Mouse (Mus musculus): ENCODE measurements around the gene Prkag1. TPM values are rescaled to one million over a fixed set of nuclear protein-coding genes. Genes with fewer than 3 reads are reported as not detected.

Gene Prkag1
- polyA plus RNA-seq, 1 experiment from 2014 or later: 85.3 TPM

GRCm38 (mm10) chr15:98793141-98793698 is 38.1 kb downstream of the Prkag1 start:
- peak overlapping the region; percentile 41 for H3K4me3 ChIP-seq
- WGBS: 8% methylated on average over 13 of the region's 13 CpGs
- H3K9me3 ChIP-seq: no peaks in the 10 kb centered on the region
- H3K27ac ChIP-seq (replicated peaks): no peak overlapping the region
- DNase-seq (ENCODE audit: low spot score): no peak
- peaks cover 58% of the 10 kb centered on the region for H3K4me1 ChIP-seq
- H3K36me3 ChIP-seq (replicated peaks): no peaks in the 10 kb centered on the region
- H3K27me3 ChIP-seq (replicated peaks; ENCODE audit: low read depth, poor library complexity, severe bottlenecking): peaks cover 100% of the 10 kb centered on the region

GRCm38 (mm10) chr15:98792233-98793020 is 38.9 kb downstream of the Prkag1 start:
- H3K27ac ChIP-seq (replicated peaks): no peak overlapping the region
- H3K4me1 ChIP-seq: peaks cover 50% of the 10 kb centered on the region

GRCm38 (mm10) chr15:98791771-98792170 is 39.5 kb downstream of the Prkag1 start:
- no peaks in the 10 kb centered on the region for H3K9me3 ChIP-seq
- peaks cover 44% of the 10 kb centered on the region for H3K4me1 ChIP-seq
- H3K27ac ChIP-seq (replicated peaks): no peak overlapping the region
- H3K36me3 ChIP-seq (replicated peaks): no peaks in the 10 kb centered on the region
- peaks cover 100% of the 10 kb centered on the region for H3K27me3 ChIP-seq (replicated peaks; ENCODE audit: low read depth, poor library complexity, severe bottlenecking)
- DNase-seq (ENCODE audit: low spot score): peak; percentile 34
- H3K4me3 ChIP-seq: peak overlapping the region; percentile 13; the same call in 1 of the 2 replicates
- 1% methylated on average over 23 of the region's 23 CpGs for WGBS

More at GRCm38 (mm10) chr15:98792233-98793020, 38.9 kb downstream of the Prkag1 start:
- WGBS: 3% methylated on average over 75 of the region's 75 CpGs
- peak; percentile 40 for DNase-seq (ENCODE audit: low spot score)
- H3K9me3 ChIP-seq: no peaks in the 10 kb centered on the region
- peaks cover 100% of the 10 kb centered on the region for H3K27me3 ChIP-seq (replicated peaks; ENCODE audit: low read depth, poor library complexity, severe bottlenecking)
- peak overlapping the region; percentile 41 for H3K4me3 ChIP-seq
- H3K36me3 ChIP-seq (replicated peaks): no peaks in the 10 kb centered on the region

- Histone ChIP-seq H3K9me3 (no peaks in the 10 kb centered on the region), H3K4me3 (peak overlapping the region; percentile 38), H3K27me3 (replicated peaks; ENCODE audit: low read depth, poor library complexity, severe bottlenecking) (peaks cover 100% of the 10 kb centered on the region), H3K36me3 (replicated peaks) (no peaks in the 10 kb centered on the region), H3K27ac (replicated peaks) (no peak overlapping the region), H3K4me1 (peaks cover 38% of the 10 kb centered on the region)
- WGBS: 1% methylated on average over 12 of the region's 12 CpGs
- peak; percentile 53 for DNase-seq (ENCODE audit: low spot score)
These were observed 40.1 kb downstream of the Prkag1 start for GRCm38 (mm10) chr15:98791221-98791620.

GRCm38 (mm10) chr15:98790761-98791160 is 40.6 kb downstream of the Prkag1 start:
- no peaks in the 10 kb centered on the region for H3K36me3 ChIP-seq (replicated peaks)
- WGBS: under 1% methylated on average over 23 of the region's 23 CpGs
- H3K4me1 ChIP-seq: peaks cover 35% of the 10 kb centered on the region
- no peak for DNase-seq (ENCODE audit: low spot score)
- peak overlapping the region; percentile 38 for H3K4me3 ChIP-seq
- peaks cover 100% of the 10 kb centered on the region for H3K27me3 ChIP-seq (replicated peaks; ENCODE audit: low read depth, poor library complexity, severe bottlenecking)
- no peaks in the 10 kb centered on the region for H3K9me3 ChIP-seq
- H3K27ac ChIP-seq (replicated peaks): no peak overlapping the region

- WGBS: 1% methylated on average over 51 of the region's 51 CpGs
- peaks cover 100% of the 10 kb centered on the region for H3K27me3 ChIP-seq (replicated peaks; ENCODE audit: low read depth, poor library complexity, severe bottlenecking)
- H3K27ac ChIP-seq (replicated peaks): no peak within 1 kb of the TSS
- peaks cover 35% of the 10 kb centered on the region for H3K4me1 ChIP-seq
- H3K4me3 ChIP-seq: peak within 1 kb of the TSS; percentile 40
- no peaks in the 10 kb centered on the region for H3K36me3 ChIP-seq (replicated peaks)
- H3K9me3 ChIP-seq: no peaks in the 10 kb centered on the region
- peak; percentile 75 for DNase-seq (ENCODE audit: low spot score)
These were observed 41.4 kb downstream of the Prkag1 start, which contains the start of gene Wnt1 for GRCm38 (mm10) chr15:98789661-98790535. Gene Wnt1, plus strand, starts transcription at chr15:98789857.

- Histone ChIP-seq H3K4me3 (peak overlapping the region; percentile 40), H3K36me3 (replicated peaks) (no peaks in the 10 kb centered on the region), H3K27me3 (replicated peaks; ENCODE audit: low read depth, poor library complexity, severe bottlenecking) (peaks cover 99% of the 10 kb centered on the region), H3K27ac (replicated peaks) (no peak overlapping the region), H3K9me3 (no peaks in the 10 kb centered on the region), H3K4me1 (peaks cover 35% of the 10 kb centered on the region)
- DNase-seq (ENCODE audit: low spot score): no peak
- 11% methylated on average over 24 of the region's 24 CpGs for WGBS
These were observed 42.2 kb downstream of the Prkag1 start for GRCm38 (mm10) chr15:98788972-98789660.

GRCm38 (mm10) chr15:98787930-98788329 is 43.4 kb downstream of the Prkag1 start:
- peaks cover 29% of the 10 kb centered on the region for H3K4me1 ChIP-seq
- H3K36me3 ChIP-seq (replicated peaks): no peaks in the 10 kb centered on the region
- DNase-seq (ENCODE audit: low spot score): no peak
- no peak overlapping the region for H3K27ac ChIP-seq (replicated peaks)
- 46% methylated on average over 4 of the region's 4 CpGs for WGBS
- no peaks in the 10 kb centered on the region for H3K9me3 ChIP-seq
- no peak overlapping the region for H3K4me3 ChIP-seq
- H3K27me3 ChIP-seq (replicated peaks; ENCODE audit: low read depth, poor library complexity, severe bottlenecking): peaks cover 96% of the 10 kb centered on the region

- peaks cover 14% of the 10 kb centered on the region for H3K4me1 ChIP-seq
- no peak overlapping the region for H3K27ac ChIP-seq (replicated peaks)
- H3K36me3 ChIP-seq (replicated peaks): no peaks in the 10 kb centered on the region
- H3K4me3 ChIP-seq: no peak overlapping the region
- H3K9me3 ChIP-seq: no peaks in the 10 kb centered on the region
- peak; percentile 61 for DNase-seq (ENCODE audit: low spot score)
- 37% methylated on average over 7 of the region's 7 CpGs for WGBS
- peaks cover 96% of the 10 kb centered on the region for H3K27me3 ChIP-seq (replicated peaks; ENCODE audit: low read depth, poor library complexity, severe bottlenecking)
These were observed 45.6 kb downstream of the Prkag1 start for GRCm38 (mm10) chr15:98785744-98786143.

GRCm38 (mm10) chr15:98781166-98781565 is 50.2 kb downstream of the Prkag1 start:
- Histone ChIP-seq H3K27ac (replicated peaks) (no peak overlapping the region), H3K9me3 (no peaks in the 10 kb centered on the region), H3K27me3 (replicated peaks; ENCODE audit: low read depth, poor library complexity, severe bottlenecking) (peaks cover 96% of the 10 kb centered on the region), H3K36me3 (replicated peaks) (no peaks in the 10 kb centered on the region), H3K4me3 (no peak overlapping the region), H3K4me1 (peaks cover 34% of the 10 kb centered on the region)
- DNase-seq (ENCODE audit: low spot score): no peak
- WGBS: 26% methylated on average over 6 of the region's 6 CpGs

- 3% methylated on average over 13 of the region's 13 CpGs for WGBS
- Histone ChIP-seq H3K4me1 (peaks cover 40% of the 10 kb centered on the region), H3K27ac (replicated peaks) (no peak overlapping the region), H3K36me3 (replicated peaks) (no peaks in the 10 kb centered on the region), H3K9me3 (no peaks in the 10 kb centered on the region), H3K4me3 (0 out of 2 replicates have a peak overlapping the region, but pooled peaks have one; percentile 18), H3K27me3 (replicated peaks; ENCODE audit: low read depth, poor library complexity, severe bottlenecking) (peaks cover 96% of the 10 kb centered on the region)
- DNase-seq (ENCODE audit: low spot score): peak; percentile 48
These were observed 50.7 kb downstream of the Prkag1 start for GRCm38 (mm10) chr15:98780573-98780972.

- no peak for DNase-seq (ENCODE audit: low spot score)
These were observed 51.2 kb downstream of the Prkag1 start for GRCm38 (mm10) chr15:98780075-98780474.

More at GRCm38 (mm10) chr15:98780075-98780474, 51.2 kb downstream of the Prkag1 start:
- peaks cover 43% of the 10 kb centered on the region for H3K4me1 ChIP-seq
- H3K4me3 ChIP-seq: 0 out of 2 replicates have a peak overlapping the region, but pooled peaks have one; percentile 17
- H3K9me3 ChIP-seq: no peaks in the 10 kb centered on the region
- no peaks in the 10 kb centered on the region for H3K36me3 ChIP-seq (replicated peaks)
- WGBS: 2% methylated on average over 8 of the region's 8 CpGs
- H3K27me3 ChIP-seq (replicated peaks; ENCODE audit: low read depth, poor library complexity, severe bottlenecking): peaks cover 96% of the 10 kb centered on the region
- no peak overlapping the region for H3K27ac ChIP-seq (replicated peaks)

All from embryonic facial prominence, embryonic 10.5 days (tissue).